ENCODE assay signal across 8 mouse cellular contexts in the genomic region with DNA sequence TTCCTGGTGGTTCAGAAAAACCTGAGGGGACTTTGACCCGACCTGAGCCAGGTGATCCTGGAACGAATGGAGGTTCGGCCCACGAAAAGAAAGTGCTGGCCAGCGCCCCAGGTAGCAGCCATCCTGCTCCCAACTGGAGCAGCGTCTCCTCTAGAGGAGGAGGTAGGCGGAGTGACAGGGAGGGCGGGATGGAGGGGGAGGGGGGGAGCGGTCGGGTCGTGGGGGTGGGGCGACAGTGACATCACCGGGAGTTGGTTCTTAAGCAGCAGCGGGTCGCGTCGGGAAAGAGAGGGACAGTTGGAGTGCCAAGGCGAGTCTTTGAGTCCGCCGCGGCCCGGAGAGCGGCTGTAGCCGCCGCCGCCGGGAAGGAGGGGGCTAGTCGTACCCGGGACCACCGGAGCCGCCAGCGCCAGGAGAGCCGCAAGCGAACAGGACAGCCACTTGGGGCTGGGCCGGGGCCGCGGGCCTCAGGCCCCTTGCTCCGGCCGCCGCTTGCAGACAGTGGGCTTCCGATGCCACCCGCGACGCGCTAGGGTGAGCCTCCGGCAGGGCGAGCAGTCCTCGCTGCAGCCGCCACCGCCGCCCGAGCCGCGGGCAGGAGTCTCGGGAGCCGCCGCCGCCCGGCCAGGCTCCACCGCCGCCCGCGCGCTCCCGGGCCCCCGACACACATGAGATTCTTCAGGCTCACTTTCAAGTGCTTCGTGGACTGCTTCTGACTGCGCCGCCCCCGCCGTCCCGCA. TPM values are rescaled to one million over a fixed set of nuclear protein-coding genes. Genes with fewer than 3 reads are reported as not detected.
DNase-seq lines count a peak whose midpoint lies in the region; ATAC-seq and TF ChIP-seq lines count a peak whose summit lies in the region.

A gene (plus strand): TSS at position 272 of the 740 bp plus-strand sequence.

- TF ChIP-seq RAD21 in MEL (IDR thresholded peaks at IDR 0.05; ENCODE audit: low read depth, low read length), result no peak

- peak within 1 kb of the TSS; percentile 75 for H3K9ac ChIP-seq in MEL (ENCODE audit: control insufficient read depth, low read depth, low read length, poor library complexity, severe bottlenecking)
- H3K9ac ChIP-seq in forebrain, embryonic 16.5 days (replicated peaks; ENCODE audit: low read depth, low read length), result peak within 1 kb of the TSS; percentile 71
- peak within 1 kb of the TSS; percentile 67 for H3K9ac ChIP-seq in lung, embryonic 15.5 days

- ATAC-seq in forebrain, embryonic 16.5 days, result peak; percentile 73
- ATAC-seq in lung, embryonic 15.5 days (ENCODE audit: borderline replicate concordance, extremely low read depth, low FRiP score, low TSS enrichment), result peak; percentile 65
- ATAC-seq in monocyte, adult 5-6 weeks (replicated peaks; ENCODE audit: insufficient number of reproducible peaks, low FRiP score, low TSS enrichment, poor library complexity, severe bottlenecking), result no peak

- no peaks in the 10 kb centered on the region; the same call in 1 of the 2 replicates for H3K79me2 ChIP-seq in MEL (ENCODE audit: control insufficient read depth, insufficient read depth, low read length, poor library complexity)

- no peaks in the 10 kb centered on the region for H3K36me3 ChIP-seq in MEL (ENCODE audit: control insufficient read depth in 1 of 2, insufficient read depth in 2 of 2, low read length in 2 of 2)
- no peaks in the 10 kb centered on the region for H3K36me3 ChIP-seq in forebrain, embryonic 16.5 days (ENCODE audit: control insufficient read depth, insufficient read depth)
- no peaks in the 10 kb centered on the region for H3K36me3 ChIP-seq in lung, embryonic 15.5 days

- H3K27ac ChIP-seq in MEL (ENCODE audit: control insufficient read depth, low read depth, low read length), result no peak within 1 kb of the TSS
- H3K27ac ChIP-seq in forebrain, embryonic 16.5 days (ENCODE audit: low read length), result peak within 1 kb of the TSS; percentile 44; the same call in 1 of the 2 replicates
- peak within 1 kb of the TSS; percentile 71 for H3K27ac ChIP-seq in lung, embryonic 15.5 days

- no peaks in the 10 kb centered on the region for H3K9me3 ChIP-seq in MEL (replicated peaks; ENCODE audit: insufficient read depth, low read length)
- no peaks in the 10 kb centered on the region; the same call in 1 of the 2 replicates for H3K9me3 ChIP-seq in forebrain, embryonic 16.5 days (ENCODE audit: control insufficient read depth, low read length)
- H3K9me3 ChIP-seq in lung, embryonic 15.5 days, result no peaks in the 10 kb centered on the region

- TF ChIP-seq POLR2A in MEL (IDR thresholded peaks at IDR 0.05; ENCODE audit: control insufficient read depth in 1 of 2, insufficient read depth in 1 of 2, low read depth in 1 of 2, low read length in 2 of 2, poor library complexity in 1 of 2), result peak; percentile 34 to 46; a peak in 2 of 4 replicates

- DNase-seq in MEL (ENCODE audit: low read depth, low spot score), result peak; percentile 52
- peak; percentile 67 for DNase-seq in cerebellum, adult 11 months
- peak; percentile 82 for DNase-seq in heart, postnatal 4 days
- peak in 1 of 2 experiments; percentile 59 for DNase-seq in layer of hippocampus, adult 8-10 months (ENCODE audit: low spot score in 2 of 2)
- DNase-seq in right cerebral cortex, adult 2 months (ENCODE audit: low spot score in 2 of 2), result peak; percentile 46 to 59

- 0 out of 4 replicates have a peak, but pooled peaks cover 0 to 5% of the 10 kb centered on the region in 2 experiments for H3K4me1 ChIP-seq in MEL (ENCODE audit: control insufficient read depth in 1 of 2, insufficient read depth in 2 of 2, low read length in 2 of 2)
- H3K4me1 ChIP-seq in forebrain, embryonic 16.5 days (replicated peaks; ENCODE audit: control insufficient read depth, insufficient read depth, low read length), result peaks cover 17% of the 10 kb centered on the region
- peaks cover 10% of the 10 kb centered on the region for H3K4me1 ChIP-seq in lung, embryonic 15.5 days

- peak within 1 kb of the TSS; percentile 60 to 81 for H3K4me3 ChIP-seq in MEL (ENCODE audit: control insufficient read depth in 1 of 2, insufficient read depth in 1 of 2, low read depth in 2 of 2, low read length in 2 of 2)
- peak within 1 kb of the TSS; percentile 62 for H3K4me3 ChIP-seq in forebrain, embryonic 16.5 days (replicated peaks; ENCODE audit: low read length)
- peak within 1 kb of the TSS; percentile 61 for H3K4me3 ChIP-seq in lung, embryonic 15.5 days

- 30% methylated on average over 21 of the region's 72 CpGs for WGBS in forebrain, embryonic 16.5 days
- 7% methylated on average over 23 of the region's 72 CpGs for WGBS in lung, embryonic 15.5 days

- TF ChIP-seq EP300 in MEL (IDR thresholded peaks at IDR 0.05; ENCODE audit: low read depth in 1 of 2, low read length in 2 of 2), result no peak

- peak within 1 kb of the TSS; percentile 70 for H3K4me2 ChIP-seq in forebrain, embryonic 16.5 days (ENCODE audit: low read length)
- peak within 1 kb of the TSS; percentile 71 for H3K4me2 ChIP-seq in lung, embryonic 15.5 days

- no peak for TF ChIP-seq CTCF in MEL (IDR thresholded peaks at IDR 0.05 in 2 of 3, conservative IDR thresholded peaks at IDR 0.05 in 1 of 3; ENCODE audit: control insufficient read depth in 1 of 3, insufficient read depth in 1 of 3, low read depth in 2 of 3, low read length in 3 of 3, poor library complexity in 1 of 3, severe bottlenecking in 1 of 3)

- H3K27me3 ChIP-seq in MEL (ENCODE audit: control insufficient read depth in 1 of 2, insufficient read depth in 2 of 2, low read length in 2 of 2), result no peaks in the 10 kb centered on the region
- H3K27me3 ChIP-seq in forebrain, embryonic 16.5 days (replicated peaks; ENCODE audit: control insufficient read depth, insufficient read depth, low read length), result no peaks in the 10 kb centered on the region
- no peaks in the 10 kb centered on the region for H3K27me3 ChIP-seq in lung, embryonic 15.5 days

TF ChIP-seq in MEL, 35 proteins besides CTCF, POLR2A, EP300 and RAD21:
- TF ChIP-seq USF2 (IDR thresholded peaks at IDR 0.05; ENCODE audit: borderline replicate concordance in 1 of 2, insufficient read depth in 1 of 2, low read depth in 1 of 2, low read length in 2 of 2) (no peak), NELFE (IDR thresholded peaks at IDR 0.05; ENCODE audit: low read depth, low read length) (peak; percentile 33; the same call in 1 of the 2 replicates), TAL1 (IDR thresholded peaks at IDR 0.05; ENCODE audit: low read length) (no peak), MAX (IDR thresholded peaks at IDR 0.05; ENCODE audit: low read length) (no peak), TBP (IDR thresholded peaks at IDR 0.05; ENCODE audit: low read depth, low read length) (0 out of 2 replicates have a peak, but pooled peaks have one; percentile 25)

RNA-seq across cellular contexts. Expression of the gene that starts here (rescaled TPM):
- 4.9 and 5.4 TPM in 2 replicates for total RNA-seq in MEL (2012; rRNA removed)
- 10 to 100 TPM in 1 of 2 experiments, not detected in 1; 11.9 TPM for polyA plus RNA-seq in MEL (2012; ENCODE audit: insufficient read depth in 1 of 2, insufficient read length in 2 of 2, low read depth in 1 of 2, low replicate concordance in 2 of 2, missing spikeins in 1 of 2)
- 6.4 and 7.5 TPM in 2 replicates for polyA plus RNA-seq in forebrain, embryonic 16.5 days (2015; fragmentation: Nextera tagmentation; extraction: Ambion mirVana)
- 100 to 1,000 TPM; 120 TPM for total RNA-seq in heart, postnatal 4 days (2021)
- total RNA-seq in layer of hippocampus, adult 8-10 months (2022), result 100 to 1,000 TPM; 101 to 115 (median 108) TPM
- polyA plus RNA-seq in lung, embryonic 15.5 days (2015; fragmentation: Nextera tagmentation; extraction: Ambion mirVana), result 6.2 and 6.6 TPM in 2 replicates
- total RNA-seq in monocyte, adult 5-6 weeks (2017), result 0.49 TPM in 1 of 3 replicates, not detected in the others

Comparison
In these comparisons a context has a peak if more than half of its experiments do, and no peak if none do; other contexts are left out.
1. RNA of the gene that starts here (total RNA-seq): 120 TPM in heart, postnatal 4 days and 101 to 115 TPM in layer of hippocampus, adult 8-10 months; 4.9 to 5.4 TPM in MEL and 0.49 TPM in monocyte, adult 5-6 weeks; every median in the first group is over 10 times any median in the second.
2. Peak in every context shown above with its lines, with median percentiles within 50 percentile points of each other: H3K4me3 ChIP-seq and H3K9ac ChIP-seq.